Mouse (Mus musculus): Measurements from ENCODE around the gene Rab27a.

DNA sequence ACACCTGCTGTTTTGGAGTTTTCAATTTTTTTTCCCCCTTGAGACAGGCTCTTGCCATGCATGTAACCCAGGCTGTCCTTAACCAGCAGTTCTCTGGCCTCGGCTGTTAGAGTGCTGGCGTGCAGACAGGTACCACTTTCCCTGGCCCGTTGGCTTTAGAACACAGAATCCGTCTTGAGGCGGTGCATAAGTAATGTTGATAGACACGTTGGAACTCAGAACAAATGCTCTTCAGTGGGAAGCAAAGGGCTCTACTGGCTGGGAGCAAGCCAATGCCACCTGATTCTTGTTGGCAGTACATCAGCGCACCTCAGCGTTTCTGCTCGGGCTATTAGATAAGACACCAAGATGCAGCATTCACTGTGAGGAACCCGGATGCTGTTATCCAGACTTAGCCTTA lies 24.8 kb upstream of the Rab27a start:
- TF ChIP-seq CTCF (IDR thresholded peaks at IDR 0.05; ENCODE audit: insufficient read depth, low read length) (no peak), POLR2A (IDR thresholded peaks at IDR 0.05; ENCODE audit: borderline replicate concordance, extremely low read depth, low read depth, low read length) (no peak)
